Mouse (Mus musculus): ENCODE results near the gene Kcnmb2.

Kcnmb2 gene

GRCm38 (mm10) chr3:31902504-31903330 is at the start of gene Kcnmb2:
Gene Kcnmb2 (plus strand): TSS chr3:31902507.
- DNase-seq (ENCODE audit: low spot score), result no peak

GRCm38 (mm10) chr3:31863522-31863921 is 38.8 kb upstream of the Kcnmb2 start:
- no peak for DNase-seq (ENCODE audit: low spot score)

- no peak for DNase-seq (ENCODE audit: low spot score)
Measured at GRCm38 (mm10) chr3:31864070-31864469, 38.2 kb upstream of the Kcnmb2 start.

- DNase-seq (ENCODE audit: low spot score), result no peak
Measured at GRCm38 (mm10) chr3:31871461-31871860, 30.8 kb upstream of the Kcnmb2 start.

GRCm38 (mm10) chr3:31882621-31883131 is 19.6 kb upstream of the Kcnmb2 start:
- no peak for DNase-seq (ENCODE audit: low spot score)

GRCm38 (mm10) chr3:31892653-31893052 is 9.7 kb upstream of the Kcnmb2 start:
- DNase-seq (ENCODE audit: low spot score), result no peak

GRCm38 (mm10) chr3:31903506-31903905 is 1.2 kb downstream of the Kcnmb2 start:
- DNase-seq (ENCODE audit: low spot score), result no peak

GRCm38 (mm10) chr3:31904156-31904555 is 1.8 kb downstream of the Kcnmb2 start:
- no peak for DNase-seq (ENCODE audit: low spot score)

- DNase-seq (ENCODE audit: low spot score), result no peak
Measured at GRCm38 (mm10) chr3:31911168-31911567, 8.9 kb downstream of the Kcnmb2 start.

GRCm38 (mm10) chr3:31911690-31912089 is 9.4 kb downstream of the Kcnmb2 start:
- DNase-seq (ENCODE audit: low spot score), result no peak

GRCm38 (mm10) chr3:31928544-31928943 is 26.2 kb downstream of the Kcnmb2 start:
- DNase-seq (ENCODE audit: low spot score), result no peak

- no peak for DNase-seq (ENCODE audit: low spot score)
Measured at GRCm38 (mm10) chr3:31934704-31935103, 32.4 kb downstream of the Kcnmb2 start.

- DNase-seq (ENCODE audit: low spot score), result peak; percentile 10
Measured at GRCm38 (mm10) chr3:31941478-31941877, 39.2 kb downstream of the Kcnmb2 start.

- no peak for DNase-seq (ENCODE audit: low spot score)
Measured at GRCm38 (mm10) chr3:31954213-31954612, 51.9 kb downstream of the Kcnmb2 start.

- DNase-seq (ENCODE audit: low spot score), result no peak
Measured at GRCm38 (mm10) chr3:31955004-31955403, 52.7 kb downstream of the Kcnmb2 start.

- DNase-seq (ENCODE audit: low spot score), result no peak
Measured at GRCm38 (mm10) chr3:31959821-31960220, 57.5 kb downstream of the Kcnmb2 start.

GRCm38 (mm10) chr3:31961175-31961574 is 58.9 kb downstream of the Kcnmb2 start:
- no peak for DNase-seq (ENCODE audit: low spot score)

- no peak for DNase-seq (ENCODE audit: low spot score)
Measured at GRCm38 (mm10) chr3:31963076-31963475, 60.8 kb downstream of the Kcnmb2 start.

GRCm38 (mm10) chr3:31979661-31980060 is 77.4 kb downstream of the Kcnmb2 start:
- no peak for DNase-seq (ENCODE audit: low spot score)

- no peak for DNase-seq (ENCODE audit: low spot score)
Measured at GRCm38 (mm10) chr3:31982444-31982843, 80.1 kb downstream of the Kcnmb2 start.

- no peak for DNase-seq (ENCODE audit: low spot score)
Measured at GRCm38 (mm10) chr3:31985103-31985502, 82.8 kb downstream of the Kcnmb2 start.

GRCm38 (mm10) chr3:31991526-31992045 is 89.3 kb downstream of the Kcnmb2 start:
- no peak for DNase-seq (ENCODE audit: low spot score)

- DNase-seq (ENCODE audit: low spot score), result no peak
Measured at GRCm38 (mm10) chr3:32011566-32011965, 109.3 kb downstream of the Kcnmb2 start.

Data from urinary bladder, postnatal 14 days (tissue).